Mouse (Mus musculus) adrenal gland, adult 2 months (tissue): ENCODE measurements at regions not wholly inside any gene's neighbourhood (a gene's known extent, or its start where the extent isn't known, plus 50 kb on each side); places are given as distances from the start of the nearest gene placed in this dataset.

ENCODE experiments used
- DNase-seq: peaks from one replicate; pipeline ENCODE4 v3.0.0; 2021

- no peak for DNase-seq
Measured at GRCm38 (mm10) chr9:34423062-34423461, 62.6 kb upstream of the Kirrel3 start.

GRCm38 (mm10) chr9:34426589-34426988, 59.1 kb upstream of the Kirrel3 start:
- DNase-seq = no peak

- DNase-seq = no peak
Measured at GRCm38 (mm10) chr9:34427711-34428110, 58.0 kb upstream of the Kirrel3 start.
